Mouse (Mus musculus): ENCODE measurements around the gene Wls. TPM values are rescaled to one million over a fixed set of nuclear protein-coding genes. Genes with fewer than 3 reads are reported as not detected.

The Wls gene
- total and polyA plus RNA-seq, 3 experiments: not detected

- Histone ChIP-seq H3K4me1 (ENCODE audit: control insufficient read depth in 1 of 2, insufficient read depth in 2 of 2) (no peaks in the 10 kb centered on the region), H3K27me3 (replicated peaks) (no peaks in the 10 kb centered on the region), H3K9me3 (replicated peaks; ENCODE audit: low read length) (no peaks in the 10 kb centered on the region), H3K27ac (ENCODE audit: insufficient read depth, low read depth) (no peak overlapping the region), H3K4me2 (ENCODE audit: insufficient read depth, low read depth, poor library complexity, severe bottlenecking) (no peak overlapping the region), H3K36me3 (replicated peaks in 1 of 2; ENCODE audit: control insufficient read depth in 1 of 2, insufficient read depth in 1 of 2, low read length in 1 of 2) (no peaks in the 10 kb centered on the region), H3K79me2 (replicated peaks; ENCODE audit: control insufficient read depth, extremely low read depth, insufficient read depth, poor library complexity, severe bottlenecking) (no peaks in the 10 kb centered on the region), H3K9ac (ENCODE audit: insufficient read depth, low read depth) (no peak overlapping the region), H3K4me3 (replicated peaks in 1 of 3; ENCODE audit: low read depth in 2 of 3, low read length in 2 of 3, poor library complexity in 1 of 3) (no peak overlapping the region)
- TF ChIP-seq USF1 (IDR thresholded peaks at IDR 0.05; ENCODE audit: low read depth, low read length) (no peak), ZKSCAN1 (IDR thresholded peaks at IDR 0.05; ENCODE audit: borderline replicate concordance, low read depth, low read length) (no peak), CTCF (conservative IDR thresholded peaks at IDR 0.05 in 1 of 2, IDR thresholded peaks at IDR 0.05 in 1 of 2; ENCODE audit: low read depth in 2 of 2, low read length in 2 of 2) (no peak), ETS1 (conservative IDR thresholded peaks at IDR 0.05; ENCODE audit: low read depth, low read length) (no peak), E2F4 (IDR thresholded peaks at IDR 0.05; ENCODE audit: insufficient replicate concordance, low read depth, low read length) (no peak), POLR2A (IDR thresholded peaks at IDR 0.05; ENCODE audit: low read depth, low read length) (no peak), EP300 (IDR thresholded peaks at IDR 0.05; ENCODE audit: low read length) (no peak), ZMIZ1 (IDR thresholded peaks at IDR 0.05; ENCODE audit: low read depth, low read length) (no peak), USF2 (conservative IDR thresholded peaks at IDR 0.05; ENCODE audit: low read depth, low read length) (no peak), NELFE (IDR thresholded peaks at IDR 0.05; ENCODE audit: low read depth, low read length) (no peak), IRF4 (IDR thresholded peaks at IDR 0.05; ENCODE audit: low read depth, low read length) (no peak), BHLHE40 (IDR thresholded peaks at IDR 0.05; ENCODE audit: low read depth, low read length) (no peak), MYC (IDR thresholded peaks at IDR 0.05; ENCODE audit: low read depth, low read length) (no peak), ELF1 (IDR thresholded peaks at IDR 0.05; ENCODE audit: low read depth, low read length) (no peak), MAX (IDR thresholded peaks at IDR 0.05; ENCODE audit: low read length) (no peak), ZNF384 (IDR thresholded peaks at IDR 0.05; ENCODE audit: low read depth, low read length) (no peak)
- dilution Hi-C loops (cut with MboI; ENCODE audit: extremely low pct_ligation_motif_present, extremely low pct_unique_long_range_greater_than_20kb, low sequenced_read_pairs) (no loop called here), in situ Hi-C loops (cut with MboI; ENCODE audit: low pct_ligation_motif_present, low pct_unique_long_range_greater_than_20kb, low sequenced_read_pairs) (no loop called here)
- DNase-seq (ENCODE audit: extremely low read depth): no peak
These were observed 12.0 kb downstream of the Wls start for GRCm38 (mm10) chr3:159851476-159851875.

GRCm38 (mm10) chr3:159851980-159852379, 12.5 kb downstream of the Wls start:
- no peak for DNase-seq (ENCODE audit: extremely low read depth)
- Histone ChIP-seq H3K4me3 (replicated peaks in 1 of 3; ENCODE audit: low read depth in 2 of 3, low read length in 2 of 3, poor library complexity in 1 of 3) (no peak overlapping the region), H3K9me3 (replicated peaks; ENCODE audit: low read length) (no peaks in the 10 kb centered on the region), H3K36me3 (replicated peaks in 1 of 2; ENCODE audit: control insufficient read depth in 1 of 2, insufficient read depth in 1 of 2, low read length in 1 of 2) (no peaks in the 10 kb centered on the region), H3K27me3 (replicated peaks) (no peaks in the 10 kb centered on the region), H3K27ac (ENCODE audit: insufficient read depth, low read depth) (no peak overlapping the region), H3K4me2 (ENCODE audit: insufficient read depth, low read depth, poor library complexity, severe bottlenecking) (no peak overlapping the region), H3K9ac (ENCODE audit: insufficient read depth, low read depth) (no peak overlapping the region), H3K79me2 (replicated peaks; ENCODE audit: control insufficient read depth, extremely low read depth, insufficient read depth, poor library complexity, severe bottlenecking) (no peaks in the 10 kb centered on the region), H3K4me1 (ENCODE audit: control insufficient read depth in 1 of 2, insufficient read depth in 2 of 2) (no peaks in the 10 kb centered on the region)
- dilution Hi-C loops (cut with MboI; ENCODE audit: extremely low pct_ligation_motif_present, extremely low pct_unique_long_range_greater_than_20kb, low sequenced_read_pairs) (no loop called here), in situ Hi-C loops (cut with MboI; ENCODE audit: low pct_ligation_motif_present, low pct_unique_long_range_greater_than_20kb, low sequenced_read_pairs) (no loop called here)
- no peak for TF ChIP-seq JUN (IDR thresholded peaks at IDR 0.05; ENCODE audit: insufficient read depth, low read depth, low read length)
- no peak for TF ChIP-seq SMC3 (IDR thresholded peaks at IDR 0.05; ENCODE audit: low read depth, low read length)
- TF ChIP-seq HCFC1 (IDR thresholded peaks at IDR 0.05; ENCODE audit: low read depth, low read length): no peak
- no peak for TF ChIP-seq NRF1 (IDR thresholded peaks at IDR 0.05; ENCODE audit: low read depth, low read length)
- no peak for TF ChIP-seq UBTF (IDR thresholded peaks at IDR 0.05; ENCODE audit: low read depth, low read length)
- TF ChIP-seq USF2 (conservative IDR thresholded peaks at IDR 0.05; ENCODE audit: low read depth, low read length): no peak
- no peak for TF ChIP-seq GABPA (IDR thresholded peaks at IDR 0.05; ENCODE audit: insufficient replicate concordance, low read depth, low read length)
- TF ChIP-seq MYC (IDR thresholded peaks at IDR 0.05; ENCODE audit: low read depth, low read length): no peak
- no peak for TF ChIP-seq PAX5 (IDR thresholded peaks at IDR 0.05; ENCODE audit: low read length)
- no peak for TF ChIP-seq CHD2 (IDR thresholded peaks at IDR 0.05; ENCODE audit: low read length)
- no peak for TF ChIP-seq RCOR1 (conservative IDR thresholded peaks at IDR 0.05; ENCODE audit: low read depth, low read length)
- no peak for TF ChIP-seq ELF1 (IDR thresholded peaks at IDR 0.05; ENCODE audit: low read depth, low read length)
